Mouse (Mus musculus) embryonic facial prominence, embryonic 14.5 days (tissue): ENCODE results near the gene Jarid2. TPM values are rescaled to one million over a fixed set of nuclear protein-coding genes. Genes with fewer than 3 reads are reported as not detected.
A peak's percentile ranks its signal among the peaks of the same experiment; 100 is the strongest.

ENCODE experiments used
- ATAC-seq: fragments of 200-750 bp; cut with Nextera tagmentation; 2 replicates; pipeline ENCODE4 v1.8.0; 2017; ENCODE audit warnings: low read depth, moderate number of reproducible peaks, moderate TSS enrichment
- DNase-seq: peaks from one replicate; pipeline ENCODE4 v3.0.0-alpha.2; 2015; ENCODE audit warnings: low spot score
- H3K27ac ChIP-seq: fragments of 300-500 bp; sonication (generic); replicated peaks from 2 replicates; pipeline ENCODE4 v1.5.1; 2014; ENCODE audit warnings: low read depth, mild to moderate bottlenecking, low read length, moderate library complexity
- H3K27me3 ChIP-seq: fragments of 300-500 bp; sonication (generic); replicated peaks from 2 replicates; pipeline ENCODE4 v1.6.1; 2014; ENCODE audit warnings: low read length; ENCODE audit not compliant: control insufficient read depth, insufficient read depth
- H3K36me3 ChIP-seq: fragments of 300-500 bp; sonication (generic); 2 replicates; pipeline ENCODE4 v1.6.1; 2014; ENCODE audit warnings: low read length, mixed read lengths; ENCODE audit not compliant: control insufficient read depth, insufficient read depth
- H3K4me1 ChIP-seq: fragments of 300-500 bp; sonication (generic); 2 replicates; pipeline ENCODE4 v1.6.1; 2014; ENCODE audit warnings: antibody characterized with exemption, low read length; ENCODE audit not compliant: control insufficient read depth, insufficient read depth
- H3K4me2 ChIP-seq: fragments of 300-500 bp; sonication (generic); 2 replicates; pipeline ENCODE4 v1.6.1; 2014; ENCODE audit warnings: low read depth, mild to moderate bottlenecking, low read length, moderate library complexity, mixed read lengths
- H3K4me3 ChIP-seq: fragments of 300-500 bp; sonication (generic); 2 replicates; pipeline ENCODE4 v1.5.1; 2014; ENCODE audit warnings: low read depth, mild to moderate bottlenecking, low read length
- H3K9ac ChIP-seq: fragments of 300-500 bp; sonication (generic); 2 replicates; pipeline ENCODE4 v1.6.1; 2014; ENCODE audit warnings: low read depth, mild to moderate bottlenecking, low read length, moderate library complexity, mixed read lengths
- H3K9me3 ChIP-seq: fragments of 300-500 bp; sonication (generic); 2 replicates; pipeline ENCODE4 v1.6.1; 2016; ENCODE audit warnings: low read length; ENCODE audit not compliant: control insufficient read depth
- WGBS: fragments of 180-500 bp; shearing (Covaris S2); extraction: QIAGEN DNeasy Blood & Tissue Kit; methylation state at CpG from one replicate; pipeline ENCODE4 v1.1.7; 2014; 5-methylcytosine and 5-hydroxymethylcytosine counted together
- polyA plus RNA-seq: library from polyadenylated mRNA; unstranded; fragments of >200 nt; fragmentation: Nextera tagmentation; extraction: Ambion mirVana; gene quantifications from 2 replicates; pipeline ENCODE4 v1.2.1, GENCODE M21; 2014

Jarid2 gene
- polyA plus RNA-seq, 1 experiment from 2014 or later = 16.1 TPM

DNA sequence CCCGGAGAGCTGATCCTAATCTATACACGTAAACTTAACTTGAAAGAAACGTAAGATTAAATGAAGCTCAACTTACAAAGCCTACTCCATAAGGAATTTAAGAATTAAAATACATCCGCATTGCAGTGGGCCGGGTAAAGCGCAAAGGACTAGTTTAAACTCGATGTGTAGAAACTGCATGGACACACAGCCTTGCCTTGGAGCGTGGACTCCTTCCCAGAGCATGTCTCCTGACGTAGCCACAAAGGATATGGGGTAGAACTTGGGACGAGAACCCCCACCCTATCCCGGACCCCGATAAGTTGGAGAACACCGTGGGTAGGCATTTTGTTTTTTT lies 3.7 kb downstream of the Jarid2 start:
- H3K27me3 ChIP-seq = no peaks in the 10 kb centered on the region
- peak overlapping the region; percentile 88 for H3K27ac ChIP-seq
- H3K4me2 ChIP-seq = peak overlapping the region; percentile 97
- H3K9me3 ChIP-seq = no peaks in the 10 kb centered on the region
- peak overlapping the region; percentile 85 for H3K4me3 ChIP-seq
- WGBS = under 1% methylated on average over 13 of the region's 13 CpGs
- no peak for ATAC-seq
- peaks cover 18% of the 10 kb centered on the region for H3K4me1 ChIP-seq
- peak; percentile 64 for DNase-seq
- H3K36me3 ChIP-seq = no peaks in the 10 kb centered on the region
- peak overlapping the region; percentile 88 for H3K9ac ChIP-seq

DNA sequence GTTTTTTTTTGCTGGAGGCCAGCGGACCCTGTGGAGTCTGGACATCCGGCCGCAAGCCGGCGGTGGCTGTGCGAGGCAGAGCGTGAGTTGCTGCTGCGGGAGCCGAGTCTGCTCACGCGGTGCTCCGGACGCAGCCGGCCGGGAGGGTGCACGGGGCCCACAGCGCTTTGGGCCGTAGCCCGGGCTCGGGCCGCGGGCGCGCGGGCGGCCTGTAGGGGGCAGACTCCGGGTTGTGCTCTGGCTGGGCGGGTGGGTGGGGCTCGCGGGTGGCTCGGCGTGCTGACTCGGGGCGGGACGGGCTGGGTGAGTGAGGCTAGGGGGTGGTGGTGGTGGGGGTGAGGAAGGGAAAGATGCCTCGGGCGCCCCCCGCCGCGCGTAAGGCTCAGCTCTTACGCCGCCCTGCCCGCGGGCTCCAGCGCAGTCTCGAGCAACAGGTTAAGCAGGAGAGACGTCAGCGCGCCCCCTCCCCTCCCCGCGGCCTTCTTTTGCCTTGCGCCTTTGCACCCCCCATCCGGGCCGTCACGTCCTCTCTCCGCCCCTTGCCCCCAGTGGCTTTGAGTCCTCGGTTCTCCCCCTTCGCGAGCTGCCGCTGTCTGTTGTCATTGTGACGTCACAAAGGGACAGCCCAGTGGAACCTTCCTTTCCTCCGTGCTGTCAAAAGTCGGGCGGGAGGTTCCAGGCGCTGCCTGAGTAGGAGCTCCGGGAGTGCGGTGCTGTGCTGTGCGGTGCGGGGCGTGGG lies 4.3 kb downstream of the Jarid2 start:
- peaks cover 18% of the 10 kb centered on the region for H3K4me1 ChIP-seq
- H3K36me3 ChIP-seq = no peaks in the 10 kb centered on the region
- peak overlapping the region; percentile 85 for H3K4me3 ChIP-seq
- H3K4me2 ChIP-seq = peak overlapping the region; percentile 97
- peak; percentile 13 for ATAC-seq
- DNase-seq = peak; percentile 93
- peak overlapping the region; percentile 88 for H3K9ac ChIP-seq
- H3K27me3 ChIP-seq = no peaks in the 10 kb centered on the region
- H3K27ac ChIP-seq = peak overlapping the region; percentile 88
- WGBS = 0% methylated on average over 37 of the region's 71 CpGs
- H3K9me3 ChIP-seq = no peaks in the 10 kb centered on the region

DNA sequence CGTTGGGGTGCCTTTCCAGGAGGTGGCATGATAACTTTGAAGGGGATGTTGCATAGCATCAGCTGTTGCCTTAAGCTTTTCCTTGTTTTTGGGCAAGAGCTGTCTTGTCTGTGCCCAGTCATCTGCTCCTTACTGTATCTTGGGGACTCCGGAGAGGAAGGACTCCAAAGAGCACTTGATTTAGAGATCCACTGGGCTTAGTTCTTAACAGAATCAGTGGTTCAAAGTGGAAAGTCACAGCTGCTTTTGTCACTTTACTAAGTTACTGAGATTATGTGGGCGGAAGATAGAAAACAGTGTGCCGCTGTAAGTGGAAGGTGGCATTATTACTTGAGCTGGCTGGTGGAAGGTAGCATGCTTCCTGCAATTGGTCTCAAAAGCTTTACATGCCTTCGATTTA lies 5.2 kb downstream of the Jarid2 start:
- ATAC-seq (no peak), DNase-seq (no peak)
- no peaks in the 10 kb centered on the region for H3K27me3 ChIP-seq
- H3K9ac ChIP-seq = no peak overlapping the region
- peak overlapping the region; percentile 85 for H3K4me3 ChIP-seq
- 48% methylated on average over 5 of the region's 5 CpGs for WGBS
- H3K36me3 ChIP-seq = no peaks in the 10 kb centered on the region
- peak overlapping the region; percentile 88; the same call in 1 of the 2 replicates for H3K27ac ChIP-seq
- peak overlapping the region; percentile 97 for H3K4me2 ChIP-seq
- H3K4me1 ChIP-seq = peaks cover 15% of the 10 kb centered on the region
- no peaks in the 10 kb centered on the region for H3K9me3 ChIP-seq

DNA sequence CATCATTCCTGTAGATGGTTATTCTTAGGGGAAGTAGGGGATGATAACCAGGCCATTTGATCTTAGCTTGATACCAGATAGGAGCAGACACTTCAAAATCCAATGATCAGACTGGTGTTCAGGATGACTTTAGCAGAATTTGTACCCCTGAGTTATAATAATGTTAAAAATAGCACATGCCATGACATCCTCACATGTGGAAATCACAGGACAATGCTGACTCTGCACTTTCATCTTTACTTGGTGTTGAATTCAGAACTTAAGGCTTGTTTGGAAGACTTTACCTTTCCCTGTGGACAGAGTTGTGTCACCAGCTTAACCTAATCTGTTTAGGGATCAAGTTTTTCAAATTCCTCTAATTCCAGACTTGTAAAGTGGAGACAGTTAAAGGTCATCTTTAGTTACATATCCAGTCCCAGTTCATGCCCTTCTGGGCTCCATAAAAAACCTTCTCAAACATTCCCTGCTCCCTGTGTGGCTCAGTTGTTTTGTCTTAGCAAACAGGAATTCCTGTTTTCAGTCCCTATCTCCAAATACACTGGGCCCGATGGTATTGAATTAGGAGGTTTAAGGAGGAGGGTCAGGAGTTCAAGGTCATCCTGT lies 5.9 kb downstream of the Jarid2 start:
- Histone ChIP-seq H3K9ac (no peak overlapping the region), H3K4me2 (no peak overlapping the region), H3K4me1 (peaks cover 13% of the 10 kb centered on the region), H3K27me3 (no peaks in the 10 kb centered on the region), H3K27ac (no peak overlapping the region), H3K36me3 (no peaks in the 10 kb centered on the region), H3K9me3 (no peaks in the 10 kb centered on the region), H3K4me3 (no peak overlapping the region)
- WGBS = 25% methylated on average over 1 of the region's 1 CpGs
- no peak for DNase-seq
- no peak for ATAC-seq

DNA sequence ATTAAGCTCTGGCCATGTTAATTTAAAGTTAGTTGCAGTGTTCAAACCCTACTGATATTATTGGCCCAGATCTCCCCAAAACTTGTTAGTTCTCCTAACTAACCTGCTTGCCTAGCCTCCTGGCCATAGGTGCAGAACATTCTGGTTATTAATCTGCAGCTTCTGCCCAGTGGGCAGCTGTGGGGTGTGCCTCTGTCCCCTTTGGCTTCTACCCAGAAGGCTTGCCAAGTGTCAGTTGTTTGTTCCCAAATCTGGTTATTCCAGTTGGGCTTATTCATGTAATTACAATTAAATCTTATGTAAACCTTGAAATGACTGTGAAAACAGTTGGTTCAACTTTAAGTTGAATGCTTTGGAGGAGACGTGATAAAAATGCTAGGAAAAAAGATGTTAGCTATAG lies 8.0 kb downstream of the Jarid2 start:
- no peak for ATAC-seq
- peaks cover 13% of the 10 kb centered on the region for H3K4me1 ChIP-seq
- H3K4me3 ChIP-seq = no peak overlapping the region
- H3K4me2 ChIP-seq = no peak overlapping the region
- DNase-seq = no peak
- no peaks in the 10 kb centered on the region for H3K9me3 ChIP-seq
- H3K36me3 ChIP-seq = no peaks in the 10 kb centered on the region
- 59% methylated on average over 1 of the region's 1 CpGs for WGBS
- H3K27me3 ChIP-seq = no peaks in the 10 kb centered on the region
- no peak overlapping the region for H3K9ac ChIP-seq
- no peak overlapping the region for H3K27ac ChIP-seq

DNA sequence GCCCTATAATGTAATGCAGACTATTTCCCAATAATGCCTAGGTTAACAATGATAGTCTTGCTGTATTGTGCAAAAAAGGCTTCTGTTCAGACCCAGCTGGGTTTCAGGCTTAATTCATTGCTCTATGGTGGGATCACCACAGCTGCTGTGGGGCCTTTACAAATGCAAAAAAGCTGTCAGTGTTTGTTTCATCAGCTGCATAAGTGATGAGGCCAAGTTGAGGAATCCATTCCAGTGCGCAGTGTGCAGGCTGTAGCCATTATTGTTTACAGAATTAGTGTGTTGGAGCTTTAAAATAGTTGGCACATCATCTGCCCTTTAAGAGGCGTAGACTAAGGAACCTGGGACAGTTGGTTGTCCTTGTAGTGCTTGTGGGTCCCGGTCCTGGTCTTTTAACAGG lies 22.5 kb downstream of the Jarid2 start:
- Histone ChIP-seq H3K36me3 (no peaks in the 10 kb centered on the region), H3K27me3 (no peaks in the 10 kb centered on the region), H3K4me3 (no peak overlapping the region), H3K4me1 (peaks cover 22% of the 10 kb centered on the region), H3K27ac (no peak overlapping the region), H3K9me3 (no peaks in the 10 kb centered on the region), H3K9ac (no peak overlapping the region), H3K4me2 (no peak overlapping the region)
- 36% methylated on average over 3 of the region's 3 CpGs for WGBS
- ATAC-seq (peak; percentile 37; the same call in 1 of the 2 replicates), DNase-seq (peak; percentile 83)

DNA sequence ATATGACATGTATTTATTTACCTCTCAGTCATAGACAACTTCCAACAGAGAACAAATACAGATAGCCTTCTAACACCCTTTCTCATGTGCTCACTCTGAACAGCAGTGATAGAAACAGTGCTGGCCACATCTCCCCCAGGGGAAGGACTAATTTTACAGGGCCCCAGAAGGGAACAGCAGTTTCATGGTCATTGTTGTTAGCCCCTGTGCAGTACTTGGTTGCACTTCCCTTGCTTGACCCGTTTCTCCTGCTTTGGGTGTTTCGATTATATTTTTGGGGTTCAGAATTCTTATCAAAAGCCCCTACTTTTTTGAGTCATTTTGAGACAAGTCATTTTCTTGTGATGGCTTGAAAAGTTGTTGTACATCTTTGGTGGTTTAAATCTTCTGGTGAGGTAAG lies 23.9 kb downstream of the Jarid2 start:
- Histone ChIP-seq H3K27ac (no peak overlapping the region), H3K4me1 (peaks cover 14% of the 10 kb centered on the region), H3K9me3 (no peaks in the 10 kb centered on the region), H3K4me3 (no peak overlapping the region), H3K36me3 (no peaks in the 10 kb centered on the region), H3K27me3 (no peaks in the 10 kb centered on the region), H3K4me2 (no peak overlapping the region), H3K9ac (no peak overlapping the region)
- WGBS = 83% methylated on average over 2 of the region's 2 CpGs
- ATAC-seq (no peak), DNase-seq (no peak)

DNA sequence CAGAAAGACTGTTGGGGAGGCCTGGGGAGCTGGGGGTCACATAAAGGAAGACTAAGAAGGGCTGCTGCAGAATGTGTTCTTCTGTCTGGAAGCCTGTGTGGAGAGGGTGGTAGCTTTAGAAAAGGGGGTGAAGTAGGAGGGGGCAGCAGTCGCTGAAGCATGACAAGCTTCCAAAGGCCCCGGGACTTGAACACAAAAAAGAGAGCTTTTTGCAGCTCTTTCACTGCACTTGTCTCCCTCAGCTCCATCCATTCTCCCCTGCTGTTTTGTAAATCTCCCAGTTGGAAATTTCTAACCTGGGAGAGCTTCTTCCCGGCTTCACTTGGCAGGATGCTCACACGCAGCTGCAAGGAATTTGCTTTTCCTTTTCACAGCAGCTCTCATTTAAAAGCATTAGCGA lies 26.2 kb downstream of the Jarid2 start:
- Histone ChIP-seq H3K27me3 (no peaks in the 10 kb centered on the region), H3K4me1 (peaks cover 14% of the 10 kb centered on the region), H3K27ac (0 out of 2 replicates have a peak overlapping the region, but pooled peaks have one; percentile 6), H3K9me3 (no peaks in the 10 kb centered on the region), H3K4me2 (no peak overlapping the region), H3K4me3 (no peak overlapping the region), H3K36me3 (no peaks in the 10 kb centered on the region), H3K9ac (no peak overlapping the region)
- ATAC-seq (no peak), DNase-seq (peak; percentile 56)
- WGBS = 13% methylated on average over 5 of the region's 5 CpGs

DNA sequence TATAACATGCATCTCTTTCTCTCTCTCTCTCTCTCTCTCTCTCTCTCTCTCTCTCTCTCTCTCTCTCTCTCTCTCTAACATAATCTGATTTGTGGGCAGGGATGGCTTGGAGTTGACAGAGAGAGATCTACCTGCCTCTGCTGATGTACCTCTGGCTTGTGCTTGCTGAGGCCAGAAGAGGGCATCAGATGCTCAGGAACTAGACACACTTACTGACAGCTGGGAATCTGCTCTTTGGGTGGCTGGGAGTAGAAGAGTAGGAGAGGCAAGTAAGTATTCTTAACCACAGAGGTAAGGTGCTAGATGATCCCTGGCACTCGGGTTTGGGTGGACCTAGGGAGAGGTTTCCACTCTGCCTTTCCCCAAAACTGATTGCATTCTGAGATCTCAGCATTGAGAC lies 29.5 kb downstream of the Jarid2 start:
- H3K9me3 ChIP-seq = no peaks in the 10 kb centered on the region
- H3K4me3 ChIP-seq = no peak overlapping the region
- 79% methylated on average over 1 of the region's 1 CpGs for WGBS
- H3K36me3 ChIP-seq = no peaks in the 10 kb centered on the region
- H3K9ac ChIP-seq = no peak overlapping the region
- no peak overlapping the region for H3K27ac ChIP-seq
- no peak overlapping the region for H3K4me2 ChIP-seq
- DNase-seq (no peak), ATAC-seq (no peak)
- H3K4me1 ChIP-seq = peaks cover 10% of the 10 kb centered on the region; the same call in 1 of the 2 replicates
- H3K27me3 ChIP-seq = no peaks in the 10 kb centered on the region
